Mouse (Mus musculus): ENCODE data around the gene Clp1.

Gene Clp1

DNA sequence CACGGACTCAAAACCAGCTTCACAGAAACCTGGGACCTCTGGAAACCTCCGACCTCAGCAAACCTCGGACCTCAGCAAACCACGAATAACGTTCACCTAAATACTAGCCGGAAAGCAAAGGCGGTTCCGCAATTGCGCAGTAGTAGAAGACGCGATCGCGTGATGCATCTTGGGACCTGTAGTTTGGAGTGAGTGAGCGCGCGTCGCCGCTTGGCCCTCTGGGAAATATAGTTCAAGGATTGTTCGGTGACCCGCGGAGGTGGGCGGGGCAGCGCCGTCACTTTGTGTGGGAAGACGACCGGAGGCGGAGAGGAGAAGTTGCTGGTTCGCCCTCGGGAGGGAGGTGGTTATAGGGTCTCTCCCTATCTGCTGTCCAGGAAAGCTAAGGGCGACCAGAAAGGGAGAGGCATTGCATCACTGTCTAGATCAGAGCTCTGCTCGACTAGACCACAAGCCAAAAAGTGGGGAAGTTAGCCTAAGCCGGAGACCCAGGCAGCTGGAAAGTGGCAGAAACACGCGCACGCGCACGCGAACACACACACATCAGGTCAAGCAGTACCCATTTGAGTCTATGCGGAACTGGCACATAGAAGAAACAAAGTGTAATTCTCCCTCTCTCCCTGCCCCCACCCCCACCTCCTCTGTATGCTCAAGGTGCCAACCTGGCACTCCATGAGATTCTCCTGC is at the start of gene Clp1:
Gene Clp1, minus strand, starts transcription at position 179 of the 687 bp plus-strand sequence.
- peak; percentile 98 for DNase-seq (ENCODE audit: low read depth, low spot score)
- no peaks in the 10 kb centered on the region for H3K27me3 ChIP-seq (ENCODE audit: control insufficient read depth, insufficient read depth, low read length, poor library complexity, severe bottlenecking)
- peaks cover 12% of the 10 kb centered on the region for H3K36me3 ChIP-seq (ENCODE audit: control insufficient read depth, insufficient read depth, low read length, poor library complexity, severe bottlenecking)

DNA sequence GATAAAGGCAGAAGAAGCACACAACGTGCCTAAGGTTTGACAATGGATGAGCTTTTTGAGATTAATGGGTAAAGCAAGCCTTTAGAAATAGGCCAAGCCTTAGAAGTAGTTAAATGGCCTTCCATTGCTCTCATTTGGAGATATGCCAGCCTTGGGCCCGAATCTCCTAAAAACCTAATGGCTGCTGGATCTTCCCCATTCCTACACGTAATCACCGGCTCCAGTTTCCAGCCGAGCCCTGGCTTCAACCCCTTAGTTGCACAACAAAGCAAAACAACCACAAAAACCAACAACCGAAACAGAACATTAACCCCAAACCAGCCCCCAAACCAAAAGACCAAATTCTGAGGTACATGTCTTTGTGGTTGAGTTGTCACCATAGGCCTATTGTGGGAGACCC is 48.5 kb upstream of the Clp1 start:
- DNase-seq (ENCODE audit: low read depth, low spot score): no peak
- Histone ChIP-seq H3K36me3 (ENCODE audit: control insufficient read depth, insufficient read depth, low read length, poor library complexity, severe bottlenecking) (no peaks in the 10 kb centered on the region), H3K27me3 (ENCODE audit: control insufficient read depth, insufficient read depth, low read length, poor library complexity, severe bottlenecking) (no peaks in the 10 kb centered on the region)

DNA sequence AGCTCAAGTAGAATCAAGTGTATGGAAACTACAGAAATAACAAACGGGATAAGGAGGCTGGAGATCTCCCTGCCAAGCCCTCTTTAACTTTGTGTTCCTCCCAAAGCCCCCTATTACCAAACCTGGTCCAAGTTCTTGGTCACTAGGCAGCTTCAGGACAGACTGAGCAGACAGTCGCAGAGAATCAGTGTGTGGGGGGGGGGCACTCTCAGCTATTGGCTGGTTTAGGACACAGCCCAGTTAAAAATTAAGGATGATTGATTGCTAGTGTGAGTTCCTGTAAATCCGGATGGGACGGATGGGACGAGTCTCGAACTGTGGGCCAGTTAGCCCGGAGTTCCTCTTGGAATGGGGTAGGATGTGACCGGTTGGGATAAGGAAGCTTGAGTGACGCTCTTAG is 48.1 kb upstream of the Clp1 start, which contains the start of gene Serping1:
Gene Serping1, minus strand, starts transcription at position 204 of the 400 bp plus-strand sequence.
- no peak for DNase-seq (ENCODE audit: low read depth, low spot score)
- Histone ChIP-seq H3K36me3 (ENCODE audit: control insufficient read depth, insufficient read depth, low read length, poor library complexity, severe bottlenecking) (no peaks in the 10 kb centered on the region), H3K27me3 (ENCODE audit: control insufficient read depth, insufficient read depth, low read length, poor library complexity, severe bottlenecking) (no peaks in the 10 kb centered on the region)

DNA sequence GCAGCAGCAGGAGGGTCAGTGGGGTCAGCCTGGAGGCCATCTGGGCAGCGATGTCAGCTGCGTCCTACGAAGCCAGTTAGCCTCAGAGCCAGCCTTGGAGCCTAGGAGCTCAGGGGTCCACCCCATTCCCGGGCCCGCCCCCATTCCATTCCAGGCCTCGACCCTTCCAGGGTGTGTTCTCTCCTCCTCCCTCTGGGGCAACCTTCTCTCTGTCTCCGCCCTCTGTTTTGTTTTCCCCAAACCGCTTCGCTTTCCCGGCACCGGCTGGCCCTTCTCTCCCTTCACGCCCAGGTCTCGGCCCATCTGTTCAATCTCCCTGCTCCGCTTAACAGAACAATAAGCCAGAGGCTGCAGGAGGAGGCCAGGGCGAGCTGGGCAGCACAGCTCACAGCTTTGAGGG is 47.6 kb upstream of the Clp1 start:
- DNase-seq (ENCODE audit: low read depth, low spot score): no peak
- Histone ChIP-seq H3K36me3 (ENCODE audit: control insufficient read depth, insufficient read depth, low read length, poor library complexity, severe bottlenecking) (no peaks in the 10 kb centered on the region), H3K27me3 (ENCODE audit: control insufficient read depth, insufficient read depth, low read length, poor library complexity, severe bottlenecking) (no peaks in the 10 kb centered on the region)

DNA sequence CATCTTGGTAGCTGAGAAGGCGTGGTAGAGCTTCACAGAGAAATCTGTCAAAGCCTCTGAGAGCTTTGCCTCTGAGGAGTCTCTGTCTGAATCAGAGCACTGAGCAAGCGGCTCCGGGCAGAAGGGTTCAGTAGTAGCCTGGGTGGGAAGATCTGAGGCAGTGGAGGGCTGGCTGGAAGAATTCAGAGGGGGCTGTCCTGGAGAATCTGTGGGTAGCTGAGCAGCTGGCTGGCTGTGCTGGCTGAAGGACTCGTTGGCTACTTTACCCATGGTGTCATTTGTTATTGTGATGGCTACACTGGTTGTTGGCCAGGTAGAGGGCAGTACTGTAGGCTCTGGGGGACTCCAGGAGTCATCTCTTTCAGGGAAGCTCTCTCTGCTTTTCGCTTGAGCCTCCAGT is 46.0 kb upstream of the Clp1 start:
- Histone ChIP-seq H3K27me3 (ENCODE audit: control insufficient read depth, insufficient read depth, low read length, poor library complexity, severe bottlenecking) (no peaks in the 10 kb centered on the region), H3K36me3 (ENCODE audit: control insufficient read depth, insufficient read depth, low read length, poor library complexity, severe bottlenecking) (no peaks in the 10 kb centered on the region)
- no peak for DNase-seq (ENCODE audit: low read depth, low spot score)

DNA sequence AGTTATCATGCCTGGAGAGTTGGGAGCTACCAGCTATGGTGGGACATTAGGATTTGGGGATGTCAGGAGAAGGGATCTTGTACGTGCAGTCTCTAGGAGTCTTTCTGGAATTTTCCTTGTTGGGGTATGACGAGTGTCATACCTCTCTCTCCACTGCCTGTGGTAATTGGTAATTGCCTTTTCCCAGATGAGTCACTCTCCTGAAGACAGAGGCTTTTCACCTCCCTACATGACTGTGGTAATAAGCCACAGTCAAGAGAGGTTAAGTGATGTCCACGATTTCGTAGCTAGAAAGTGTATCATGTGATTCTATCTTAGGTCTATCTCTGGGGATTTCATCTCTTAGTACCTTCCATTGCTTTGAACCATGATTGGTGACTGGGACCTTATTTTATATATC is 45.3 kb upstream of the Clp1 start:
- DNase-seq (ENCODE audit: low read depth, low spot score): no peak
- Histone ChIP-seq H3K36me3 (ENCODE audit: control insufficient read depth, insufficient read depth, low read length, poor library complexity, severe bottlenecking) (no peaks in the 10 kb centered on the region), H3K27me3 (ENCODE audit: control insufficient read depth, insufficient read depth, low read length, poor library complexity, severe bottlenecking) (no peaks in the 10 kb centered on the region)

DNA sequence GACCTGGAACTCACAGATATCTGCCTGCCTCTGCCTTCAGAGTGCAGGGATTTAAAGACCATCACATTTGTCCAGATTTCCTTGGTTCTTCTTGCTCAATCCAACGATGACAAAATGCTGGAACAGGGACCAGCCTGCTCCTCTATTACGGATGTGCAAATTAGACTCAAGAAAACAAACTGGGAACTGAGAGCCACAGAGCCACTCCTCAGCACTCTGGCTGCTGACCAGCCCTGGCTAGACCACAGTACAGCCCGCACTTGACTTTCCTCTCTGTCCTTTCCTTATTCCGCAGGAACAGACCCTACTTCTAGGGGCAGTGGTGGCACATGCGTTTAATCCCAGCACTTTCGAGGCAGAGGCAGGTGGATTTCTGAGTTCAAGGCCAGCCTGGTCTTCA is 43.4 kb upstream of the Clp1 start:
- Histone ChIP-seq H3K36me3 (ENCODE audit: control insufficient read depth, insufficient read depth, low read length, poor library complexity, severe bottlenecking) (no peaks in the 10 kb centered on the region), H3K27me3 (ENCODE audit: control insufficient read depth, insufficient read depth, low read length, poor library complexity, severe bottlenecking) (no peaks in the 10 kb centered on the region)
- no peak for DNase-seq (ENCODE audit: low read depth, low spot score)

DNA sequence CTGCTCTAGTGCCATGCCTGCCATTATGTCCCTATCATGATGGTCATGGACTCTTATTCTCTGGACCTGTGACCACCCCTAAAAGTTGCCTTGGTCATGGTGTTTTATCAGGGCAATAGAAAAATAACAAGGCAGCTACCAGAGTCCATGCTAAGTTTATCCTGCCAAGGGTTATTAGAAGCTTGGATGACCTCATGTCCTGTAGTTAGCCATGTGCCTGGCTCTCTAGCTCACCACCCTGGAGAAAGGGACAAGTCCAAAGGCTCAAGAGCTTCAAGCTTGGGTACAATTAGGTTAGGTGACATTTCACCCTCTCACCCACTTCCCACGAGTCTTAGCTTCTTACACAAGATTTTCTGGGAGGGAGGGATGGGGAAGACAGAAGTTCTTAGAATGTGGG is 35.7 kb upstream of the Clp1 start:
- no peaks in the 10 kb centered on the region for H3K27me3 ChIP-seq (ENCODE audit: control insufficient read depth, insufficient read depth, low read length, poor library complexity, severe bottlenecking)
- no peak for DNase-seq (ENCODE audit: low read depth, low spot score)
- H3K36me3 ChIP-seq (ENCODE audit: control insufficient read depth, insufficient read depth, low read length, poor library complexity, severe bottlenecking): no peaks in the 10 kb centered on the region

DNA sequence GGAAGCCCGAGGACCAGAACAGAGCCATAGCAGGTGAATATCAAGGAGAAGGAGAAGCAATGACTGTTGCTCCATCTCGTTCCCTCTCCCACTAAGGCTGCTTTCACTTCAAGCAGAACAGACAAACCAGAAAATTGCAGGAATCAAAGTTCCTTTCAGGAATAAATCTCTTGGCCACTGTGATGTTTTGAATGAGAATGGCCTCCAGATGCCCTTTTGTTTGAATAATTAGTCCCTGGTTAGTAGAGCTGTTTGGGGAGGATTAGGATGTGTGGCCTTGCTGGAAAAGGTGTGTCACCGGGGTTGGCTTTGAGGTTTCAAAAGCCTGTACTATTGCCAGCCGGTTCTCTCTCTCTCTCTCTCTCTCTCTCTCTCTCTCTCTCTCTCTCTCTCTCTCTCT is 35.1 kb upstream of the Clp1 start:
- H3K27me3 ChIP-seq (ENCODE audit: control insufficient read depth, insufficient read depth, low read length, poor library complexity, severe bottlenecking): no peaks in the 10 kb centered on the region
- DNase-seq (ENCODE audit: low read depth, low spot score): no peak
- H3K36me3 ChIP-seq (ENCODE audit: control insufficient read depth, insufficient read depth, low read length, poor library complexity, severe bottlenecking): no peaks in the 10 kb centered on the region

DNA sequence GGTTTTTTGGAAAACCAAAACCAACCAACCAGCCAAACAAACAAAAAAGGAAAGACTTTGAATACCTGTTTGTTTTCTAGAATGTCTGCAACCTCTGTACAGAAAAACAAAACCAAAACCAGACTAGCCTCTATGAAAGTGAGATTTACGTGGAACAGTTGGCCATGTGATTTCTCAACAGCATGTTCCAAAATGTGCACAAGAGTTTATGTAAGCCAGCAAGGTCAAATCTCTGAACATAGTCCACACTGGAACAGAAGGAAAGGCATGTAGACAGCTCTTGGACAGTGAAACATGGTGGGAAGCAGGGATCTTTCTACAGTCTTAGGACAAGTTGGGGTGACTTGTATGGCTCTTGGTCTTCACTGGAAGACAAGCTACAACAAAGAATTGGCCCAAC is 34.7 kb upstream of the Clp1 start:
- DNase-seq (ENCODE audit: low read depth, low spot score): no peak
- Histone ChIP-seq H3K36me3 (ENCODE audit: control insufficient read depth, insufficient read depth, low read length, poor library complexity, severe bottlenecking) (no peaks in the 10 kb centered on the region), H3K27me3 (ENCODE audit: control insufficient read depth, insufficient read depth, low read length, poor library complexity, severe bottlenecking) (no peaks in the 10 kb centered on the region)

DNA sequence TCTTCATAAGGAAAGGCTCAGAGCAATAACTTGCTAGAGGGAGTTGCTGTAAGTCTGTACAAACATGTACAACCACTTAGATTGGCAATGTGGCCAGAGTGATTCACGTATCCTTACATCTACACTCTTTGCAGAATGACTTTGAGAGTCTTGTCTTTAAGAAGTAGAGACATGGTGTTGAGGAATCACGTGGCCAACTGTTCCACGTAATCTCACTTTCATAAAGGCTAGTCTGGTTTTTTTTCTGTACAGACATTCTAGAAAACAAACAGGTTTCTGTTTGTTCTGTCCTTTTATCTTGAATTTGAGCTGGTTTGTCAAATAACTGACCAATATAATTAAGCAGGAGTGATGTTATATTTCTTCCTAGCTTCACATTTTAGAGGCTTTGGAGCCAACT is 34.2 kb upstream of the Clp1 start:
- DNase-seq (ENCODE audit: low read depth, low spot score): no peak
- H3K36me3 ChIP-seq (ENCODE audit: control insufficient read depth, insufficient read depth, low read length, poor library complexity, severe bottlenecking): no peaks in the 10 kb centered on the region
- H3K27me3 ChIP-seq (ENCODE audit: control insufficient read depth, insufficient read depth, low read length, poor library complexity, severe bottlenecking): no peaks in the 10 kb centered on the region

DNA sequence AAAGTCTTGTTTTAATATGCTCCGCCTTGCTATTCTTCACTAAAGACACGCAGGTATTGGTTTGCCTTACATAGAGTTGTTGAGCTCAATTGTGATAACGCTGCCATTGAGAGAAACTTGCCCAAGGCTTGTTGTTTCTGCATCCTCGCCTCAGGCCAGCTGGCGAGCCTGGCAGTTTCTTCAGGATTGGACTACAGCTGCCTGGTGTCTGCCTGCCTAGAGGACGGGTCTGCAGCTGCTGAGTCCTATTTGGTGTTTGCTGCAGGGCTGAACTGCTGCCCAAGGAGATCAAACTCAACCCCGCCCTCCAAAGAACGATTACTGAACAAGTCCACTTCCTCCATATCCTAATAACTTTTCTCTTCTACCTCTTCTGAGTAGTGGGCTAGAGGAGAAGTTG is 33.6 kb upstream of the Clp1 start:
- DNase-seq (ENCODE audit: low read depth, low spot score): no peak
- Histone ChIP-seq H3K36me3 (ENCODE audit: control insufficient read depth, insufficient read depth, low read length, poor library complexity, severe bottlenecking) (no peaks in the 10 kb centered on the region), H3K27me3 (ENCODE audit: control insufficient read depth, insufficient read depth, low read length, poor library complexity, severe bottlenecking) (no peaks in the 10 kb centered on the region)

DNA sequence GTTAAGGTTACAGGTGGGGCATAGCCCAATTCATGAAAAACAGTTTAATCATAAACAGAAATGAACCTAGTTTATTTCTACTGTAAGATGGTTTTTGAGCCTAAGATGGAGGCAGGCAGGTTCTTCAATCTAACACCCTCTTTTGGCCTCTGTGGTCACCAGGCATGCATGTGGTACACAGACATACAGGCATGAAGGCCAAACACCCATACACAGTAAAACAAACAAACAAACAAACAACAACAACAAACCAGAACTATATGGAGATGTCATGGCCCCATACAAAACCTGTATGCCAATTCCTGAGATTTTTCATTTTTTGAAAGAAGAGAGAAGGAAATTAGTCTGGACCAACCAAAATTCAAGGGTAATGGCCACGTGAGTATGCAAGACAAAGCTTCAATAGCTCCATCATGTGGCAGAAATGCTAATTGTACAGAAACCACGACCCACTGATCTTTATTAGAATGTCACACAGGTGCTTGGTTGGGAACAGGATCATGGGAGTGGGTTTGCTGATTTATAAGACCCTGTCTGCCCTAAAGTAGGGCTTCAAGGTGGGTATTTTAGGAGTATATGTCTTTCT is 31.5 kb upstream of the Clp1 start:
- DNase-seq (ENCODE audit: low read depth, low spot score): peak; percentile 57
- Histone ChIP-seq H3K27me3 (ENCODE audit: control insufficient read depth, insufficient read depth, low read length, poor library complexity, severe bottlenecking) (no peaks in the 10 kb centered on the region), H3K36me3 (ENCODE audit: control insufficient read depth, insufficient read depth, low read length, poor library complexity, severe bottlenecking) (no peaks in the 10 kb centered on the region)

DNA sequence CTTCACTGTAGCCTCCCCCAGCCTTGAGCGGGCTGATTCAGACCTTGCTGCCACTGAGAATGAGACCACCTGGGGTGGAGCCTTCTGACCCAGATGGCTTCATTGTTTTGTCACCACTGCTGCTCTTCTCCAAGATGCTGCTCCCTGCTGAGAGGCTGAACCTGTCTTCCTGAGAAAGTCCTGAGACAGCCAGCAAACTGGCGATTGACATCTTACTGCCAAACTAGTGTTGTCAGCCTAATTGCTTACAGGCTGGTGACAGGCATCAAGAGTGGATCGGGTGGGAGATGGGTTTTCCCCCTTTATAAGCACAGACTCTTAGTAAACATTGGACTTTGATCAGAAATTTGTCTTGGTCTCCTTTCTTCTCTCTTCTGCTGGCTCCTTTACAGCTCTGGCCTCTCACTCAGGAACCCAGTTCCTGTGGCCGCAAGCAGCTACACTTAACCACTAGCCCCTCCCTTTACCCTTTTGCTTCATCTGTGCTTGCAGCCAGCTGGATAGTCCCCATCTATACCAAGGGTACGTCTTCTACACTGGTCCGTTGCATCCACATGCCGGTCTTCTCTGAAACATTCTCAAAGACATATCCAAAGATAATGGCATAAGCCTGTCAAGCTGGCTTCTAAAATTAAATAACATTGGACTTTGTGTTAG is 30.0 kb upstream of the Clp1 start:
- Histone ChIP-seq H3K36me3 (ENCODE audit: control insufficient read depth, insufficient read depth, low read length, poor library complexity, severe bottlenecking) (no peaks in the 10 kb centered on the region), H3K27me3 (ENCODE audit: control insufficient read depth, insufficient read depth, low read length, poor library complexity, severe bottlenecking) (no peaks in the 10 kb centered on the region)
- DNase-seq (ENCODE audit: low read depth, low spot score): no peak

DNA sequence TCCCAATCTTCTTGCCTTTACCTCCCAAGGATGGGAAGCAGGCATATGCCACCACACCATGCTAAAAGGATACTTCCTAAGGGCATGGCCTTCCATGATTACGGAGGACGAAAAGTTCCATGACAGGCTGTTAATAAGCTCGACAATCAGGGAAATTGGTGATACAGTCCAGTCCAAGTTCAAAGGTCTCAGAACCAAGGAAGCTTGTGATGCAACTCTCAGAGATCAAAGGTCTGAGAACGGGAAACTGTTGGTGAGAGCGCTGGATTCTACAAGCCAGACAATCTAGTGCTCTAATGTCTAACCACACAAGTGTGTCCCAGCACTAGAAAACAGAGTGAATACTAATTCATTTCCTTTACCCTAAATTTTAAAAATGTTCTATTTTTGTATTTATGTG is 29.1 kb upstream of the Clp1 start:
- DNase-seq (ENCODE audit: low read depth, low spot score): no peak
- Histone ChIP-seq H3K27me3 (ENCODE audit: control insufficient read depth, insufficient read depth, low read length, poor library complexity, severe bottlenecking) (no peaks in the 10 kb centered on the region), H3K36me3 (ENCODE audit: control insufficient read depth, insufficient read depth, low read length, poor library complexity, severe bottlenecking) (no peaks in the 10 kb centered on the region)
